Mouse (Mus musculus) ES-E14 (cell line): ENCODE data around the gene Mbtps2. TPM values are rescaled to one million over a fixed set of nuclear protein-coding genes. Genes with fewer than 3 reads are reported as not detected.

ENCODE experiments used
- DNase-seq: peaks from one replicate; pipeline ENCODE4 v3.0.0-alpha.2; 2013; ENCODE audit warnings: low read depth, low spot score
- H3K27ac ChIP-seq: 2 replicates; pipeline ENCODE4 v1.5.1; 2012; ENCODE audit warnings: low read depth, mild to moderate bottlenecking, low read length, moderate library complexity, mixed read lengths; ENCODE audit not compliant: poor library complexity, insufficient read depth, severe bottlenecking
- H3K36me3 ChIP-seq: 2 replicates; pipeline ENCODE4 v1.6.1; 2012; ENCODE audit warnings: mild to moderate bottlenecking, low read length, moderate library complexity, mixed read lengths; ENCODE audit not compliant: control insufficient read depth, poor library complexity, insufficient read depth, severe bottlenecking
- H3K4me1 ChIP-seq, 2 experiments: fragments of 150-350 bp in 1 of 2; sonication (generic) in 1 of 2; 2 replicates each; pipeline ENCODE4 v1.6.1; 2012; ENCODE audit warnings: low read length in 2 of 2, mild to moderate bottlenecking in 1 of 2, mixed read lengths in 1 of 2; ENCODE audit not compliant: control insufficient read depth in 2 of 2, insufficient read depth in 2 of 2, poor library complexity in 1 of 2
- H3K4me3 ChIP-seq, 2 experiments: fragments of 150-350 bp in 1 of 2; sonication (generic) in 1 of 2; 2 replicates each; pipeline ENCODE4 v1.5.1; 2012; ENCODE audit warnings: low read length in 2 of 2, low read depth in 1 of 2, mild to moderate bottlenecking in 1 of 2, mixed read lengths in 1 of 2; ENCODE audit not compliant: insufficient read depth in 1 of 2, poor library complexity in 1 of 2, severe bottlenecking in 1 of 2
- H3K9ac ChIP-seq: 2 replicates; pipeline ENCODE4 v1.6.1; 2012; ENCODE audit warnings: low read depth, mild to moderate bottlenecking, low read length, mixed read lengths; ENCODE audit not compliant: poor library complexity, insufficient read depth, severe bottlenecking
- H3K9me3 ChIP-seq: fragments of 150-350 bp; sonication (generic); 2 replicates; pipeline ENCODE4 v1.6.1; 2012; ENCODE audit warnings: low read depth, mild to moderate bottlenecking, low read length; ENCODE audit not compliant: control insufficient read depth, insufficient read depth
- CHD2 ChIP-seq: IDR thresholded peaks from 2 replicates; pipeline ENCODE4 v1.6.1; 2014; ENCODE audit warnings: mild to moderate bottlenecking, low read depth, low read length, inconsistent platforms
- HCFC1 ChIP-seq: IDR thresholded peaks from 2 replicates; pipeline ENCODE4 v1.6.1; 2012; ENCODE audit warnings: low read length, inconsistent platforms, borderline replicate concordance; ENCODE audit not compliant: insufficient read depth
- MAFK ChIP-seq: IDR thresholded peaks from 2 replicates; pipeline ENCODE4 v1.6.1; 2014; ENCODE audit warnings: mild to moderate bottlenecking, low read depth, low read length, inconsistent platforms; ENCODE audit not compliant: insufficient read depth
- ZC3H11A ChIP-seq: IDR thresholded peaks from 2 replicates; pipeline ENCODE4 v1.6.1; 2012; ENCODE audit warnings: low read depth, mild to moderate bottlenecking, inconsistent platforms, low read length, borderline replicate concordance
- ZNF384 ChIP-seq: IDR thresholded peaks from 2 replicates; pipeline ENCODE4 v1.6.1; 2012; ENCODE audit warnings: low read depth, low read length, inconsistent platforms
- in situ Hi-C, 2 experiments: fragments of 600-800 bp; cut with MboI; formaldehyde crosslinking; loops; one replicate each; pipeline ENCODE4 v1.15.1; 2025; ENCODE audit warnings: low sequenced_read_pairs in 2 of 2, inconsistent platforms in 1 of 2; ENCODE audit not compliant: unreplicated experiment in 2 of 2
- total RNA-seq: library from RNA; depleted of rRNA; stranded (reverse); fragments of 300-350 nt; gene quantifications from 2 replicates; pipeline ENCODE4 v1.2.3, GENCODE M21; 2012; rRNA removed

Mbtps2 gene
- total RNA-seq = 17.6 and 23.4 TPM in 2 replicates

GRCm38 (mm10) chrX:157598186-157598996 is at the start of gene Mbtps2:
TSS of gene Mbtps2 (minus strand) at chrX:157598715.
- peak within 1 kb of the TSS; percentile 98 for H3K9ac ChIP-seq
- peak; percentile 100 for TF ChIP-seq ZNF384
- TF ChIP-seq CHD2 = no peak
- peak; percentile 77; the same call in 1 of the 2 replicates for TF ChIP-seq HCFC1
- in situ Hi-C loops = no loop called here
- H3K4me3 ChIP-seq = peak within 1 kb of the TSS; percentile 80 to 97
- no peaks in the 10 kb centered on the region for H3K36me3 ChIP-seq
- peaks cover 0 to 3% of the 10 kb centered on the region in 2 experiments; a peak in 1 of 4 replicates for H3K4me1 ChIP-seq
- no peak for DNase-seq
- no peaks in the 10 kb centered on the region for H3K9me3 ChIP-seq
- peak within 1 kb of the TSS; percentile 96 for H3K27ac ChIP-seq

GRCm38 (mm10) chrX:157646399-157646798 is 47.9 kb upstream of the Mbtps2 start:
- H3K4me1 ChIP-seq = no peaks in the 10 kb centered on the region
- in situ Hi-C loops = no loop called here
- no peak overlapping the region for H3K27ac ChIP-seq
- no peaks in the 10 kb centered on the region for H3K9me3 ChIP-seq
- no peaks in the 10 kb centered on the region for H3K36me3 ChIP-seq
- H3K4me3 ChIP-seq = no peak overlapping the region
- TF ChIP-seq CHD2 = no peak
- TF ChIP-seq ZC3H11A = no peak
- TF ChIP-seq ZNF384 = no peak
- no peak overlapping the region for H3K9ac ChIP-seq
- DNase-seq = no peak

- no peak overlapping the region for H3K27ac ChIP-seq
- in situ Hi-C loops = no loop called here
- H3K4me3 ChIP-seq = no peak overlapping the region
- H3K36me3 ChIP-seq = no peaks in the 10 kb centered on the region
- TF ChIP-seq MAFK = no peak
- no peak for TF ChIP-seq ZC3H11A
- no peak for TF ChIP-seq CHD2
- TF ChIP-seq HCFC1 = no peak
- TF ChIP-seq ZNF384 = no peak
- no peaks in the 10 kb centered on the region for H3K4me1 ChIP-seq
- no peaks in the 10 kb centered on the region for H3K9me3 ChIP-seq
- DNase-seq = no peak
- no peak overlapping the region for H3K9ac ChIP-seq
These were observed 46.2 kb upstream of the Mbtps2 start for GRCm38 (mm10) chrX:157644700-157645099.

GRCm38 (mm10) chrX:157644300-157644699 is 45.8 kb upstream of the Mbtps2 start:
- Histone ChIP-seq H3K36me3 (no peaks in the 10 kb centered on the region), H3K4me3 (no peak overlapping the region), H3K9ac (no peak overlapping the region), H3K9me3 (no peaks in the 10 kb centered on the region), H3K4me1 (no peaks in the 10 kb centered on the region), H3K27ac (no peak overlapping the region)
- in situ Hi-C loops = no loop called here
- TF ChIP-seq MAFK (no peak), ZC3H11A (peak; percentile 97), HCFC1 (no peak), CHD2 (no peak)
- DNase-seq = peak; percentile 34

GRCm38 (mm10) chrX:157642856-157643255 is 44.3 kb upstream of the Mbtps2 start:
- Histone ChIP-seq H3K9ac (no peak overlapping the region), H3K27ac (no peak overlapping the region), H3K4me1 (no peaks in the 10 kb centered on the region), H3K36me3 (no peaks in the 10 kb centered on the region), H3K4me3 (no peak overlapping the region), H3K9me3 (no peaks in the 10 kb centered on the region)
- TF ChIP-seq ZC3H11A = no peak
- no peak for TF ChIP-seq MAFK
- TF ChIP-seq ZNF384 = no peak
- no peak for DNase-seq
- in situ Hi-C loops = no loop called here
